Mouse (Mus musculus): ENCODE results near the gene Aoah. TPM values are rescaled to one million over a fixed set of nuclear protein-coding genes. Genes with fewer than 3 reads are reported as not detected.

Aoah gene
- 0.72 and 0.77 TPM in 2 replicates for polyA plus RNA-seq (2015; fragmentation: Nextera tagmentation; extraction: Ambion mirVana)

DNA sequence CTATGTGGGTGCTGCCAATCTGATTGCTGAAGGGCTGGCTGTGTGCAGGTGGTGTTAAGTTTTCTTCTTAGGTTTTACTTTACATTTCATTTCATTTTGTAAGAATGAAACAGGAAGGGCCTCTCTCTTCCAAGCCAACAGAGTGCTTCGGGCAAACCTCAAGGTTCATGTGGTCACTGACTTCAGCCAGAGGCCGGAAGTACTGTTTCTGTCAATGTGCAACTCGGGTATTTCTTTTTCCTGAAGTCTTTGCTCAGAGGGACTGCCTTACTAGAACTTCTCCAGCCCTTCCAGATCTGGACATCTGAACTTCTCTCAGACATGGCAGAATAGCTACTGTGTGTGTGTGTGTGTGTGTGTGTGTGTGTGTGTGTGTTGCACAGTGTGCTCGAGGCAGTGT lies at the start of gene Aoah:
Aoah (plus strand) TSS at position 213 of the 400 bp plus-strand sequence.
- no peak within 1 kb of the TSS for H3K27ac ChIP-seq
- no peaks in the 10 kb centered on the region for H3K27me3 ChIP-seq
- WGBS = 61% methylated on average over 4 of the region's 4 CpGs

DNA sequence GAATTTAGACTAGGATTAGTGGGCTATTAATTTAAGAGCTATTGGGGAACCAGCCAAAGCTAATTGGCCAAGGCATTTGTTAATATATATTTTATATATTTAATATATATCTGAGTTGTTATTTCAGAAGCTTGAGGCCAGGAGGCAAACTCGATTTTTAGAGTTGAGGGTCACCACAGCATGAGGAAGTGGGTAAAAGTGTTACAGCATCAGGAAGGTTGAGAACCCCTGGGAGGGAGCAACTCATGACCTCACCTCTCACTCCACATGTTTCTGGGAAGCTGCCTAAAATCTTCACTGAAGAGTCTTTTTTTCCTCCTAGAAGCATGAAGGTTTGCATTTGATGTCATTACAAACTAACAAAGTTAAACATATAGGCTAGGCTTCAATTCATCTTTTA lies 39.1 kb upstream of the Aoah start:
- Histone ChIP-seq H3K9ac (no peak overlapping the region), H3K4me1 (replicated peaks) (no peaks in the 10 kb centered on the region), H3K9me3 (replicated peaks) (no peaks in the 10 kb centered on the region), H3K27me3 (no peaks in the 10 kb centered on the region), H3K4me3 (no peak overlapping the region), H3K36me3 (no peaks in the 10 kb centered on the region), H3K4me2 (no peak overlapping the region), H3K27ac (no peak overlapping the region)
- no peak for ATAC-seq (replicated peaks; ENCODE audit: insufficient number of reproducible peaks, insufficient read depth, low FRiP score, low read depth)
- 56% methylated on average over 1 of the region's 1 CpGs for WGBS

More for the DNA sequence above, at the start of gene Aoah:
- Histone ChIP-seq H3K4me3 (no peak within 1 kb of the TSS), H3K9me3 (replicated peaks) (no peaks in the 10 kb centered on the region), H3K36me3 (no peaks in the 10 kb centered on the region), H3K9ac (no peak within 1 kb of the TSS), H3K4me1 (replicated peaks) (no peaks in the 10 kb centered on the region), H3K4me2 (no peak within 1 kb of the TSS)
- ATAC-seq (replicated peaks; ENCODE audit: insufficient number of reproducible peaks, insufficient read depth, low FRiP score, low read depth) = no peak

DNA sequence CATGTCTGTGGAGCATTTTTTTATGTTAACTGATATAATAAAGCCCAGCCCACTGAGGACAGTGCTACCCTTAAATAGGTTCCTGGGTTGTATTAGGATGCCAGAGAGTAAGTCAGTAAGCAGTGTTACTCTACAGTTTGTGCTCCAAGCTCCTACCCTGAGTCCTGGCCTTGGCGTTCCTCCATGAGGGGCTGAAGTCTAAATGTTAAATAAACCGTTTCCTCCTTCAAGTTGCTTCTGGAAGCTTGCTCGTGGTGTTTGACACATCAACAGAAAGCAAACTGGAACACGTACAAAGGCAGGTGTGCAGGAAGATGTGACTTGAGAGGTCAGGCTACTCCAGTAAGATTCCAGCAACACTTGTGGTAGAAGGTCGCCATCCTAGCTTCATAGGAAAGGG lies 10.3 kb upstream of the Aoah start:
- ATAC-seq (replicated peaks; ENCODE audit: insufficient number of reproducible peaks, insufficient read depth, low FRiP score, low read depth) = no peak
- H3K4me3 ChIP-seq = no peak overlapping the region
- 67% methylated on average over 5 of the region's 5 CpGs for WGBS
- no peaks in the 10 kb centered on the region for H3K36me3 ChIP-seq
- H3K4me1 ChIP-seq (replicated peaks) = no peaks in the 10 kb centered on the region
- H3K27ac ChIP-seq = no peak overlapping the region
- H3K4me2 ChIP-seq = no peak overlapping the region
- H3K9ac ChIP-seq = no peak overlapping the region
- H3K27me3 ChIP-seq = no peaks in the 10 kb centered on the region
- no peaks in the 10 kb centered on the region for H3K9me3 ChIP-seq (replicated peaks)

DNA sequence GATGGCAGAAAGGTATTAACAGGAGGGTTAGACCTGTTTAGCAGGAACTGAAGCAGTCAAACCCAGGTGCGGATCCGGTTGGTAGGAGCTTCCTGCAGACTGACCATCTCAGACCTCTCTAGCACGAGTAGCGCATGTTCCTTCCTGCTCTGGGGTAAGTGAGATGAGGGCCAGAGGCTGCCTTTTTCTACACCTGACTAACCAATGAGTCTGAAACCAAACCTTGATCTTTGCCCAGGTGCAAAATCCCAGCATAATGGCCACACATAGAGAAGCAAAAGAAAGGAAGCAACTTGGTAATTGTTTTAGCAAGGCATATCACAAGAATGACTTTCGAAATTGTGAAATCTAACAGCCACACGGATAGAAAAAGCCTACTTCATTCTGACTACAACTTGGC lies 9.9 kb upstream of the Aoah start:
- Histone ChIP-seq H3K27me3 (no peaks in the 10 kb centered on the region), H3K36me3 (no peaks in the 10 kb centered on the region), H3K4me2 (no peak overlapping the region), H3K4me3 (no peak overlapping the region), H3K4me1 (replicated peaks) (no peaks in the 10 kb centered on the region), H3K9me3 (replicated peaks) (no peaks in the 10 kb centered on the region), H3K9ac (no peak overlapping the region), H3K27ac (no peak overlapping the region)
- WGBS = 85% methylated on average over 6 of the region's 6 CpGs
- no peak for ATAC-seq (replicated peaks; ENCODE audit: insufficient number of reproducible peaks, insufficient read depth, low FRiP score, low read depth)

DNA sequence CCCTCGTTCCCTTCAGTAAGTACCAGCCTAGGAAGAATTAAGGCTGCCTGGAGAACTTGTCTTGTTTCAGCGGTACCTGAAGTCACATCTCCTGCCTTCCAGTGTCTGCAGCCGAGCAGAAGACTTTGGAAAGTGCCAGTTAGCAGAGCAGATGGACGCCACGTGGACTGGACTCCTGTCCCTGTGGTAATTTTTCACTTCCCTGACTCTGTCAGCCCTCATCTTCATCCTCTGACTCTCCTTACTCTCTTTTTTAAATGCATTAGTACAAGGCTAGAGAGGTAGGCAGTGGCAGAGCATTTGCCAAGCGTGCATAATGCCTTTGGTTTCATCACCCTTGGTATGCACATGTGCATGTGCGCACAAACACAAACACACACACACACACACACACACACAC lies 8.0 kb upstream of the Aoah start:
- no peak for ATAC-seq (replicated peaks; ENCODE audit: insufficient number of reproducible peaks, insufficient read depth, low FRiP score, low read depth)
- Histone ChIP-seq H3K36me3 (no peaks in the 10 kb centered on the region), H3K4me3 (no peak overlapping the region), H3K9me3 (replicated peaks) (no peaks in the 10 kb centered on the region), H3K4me2 (no peak overlapping the region), H3K9ac (no peak overlapping the region), H3K27me3 (no peaks in the 10 kb centered on the region), H3K27ac (no peak overlapping the region), H3K4me1 (replicated peaks) (no peaks in the 10 kb centered on the region)
- 88% methylated on average over 7 of the region's 7 CpGs for WGBS

DNA sequence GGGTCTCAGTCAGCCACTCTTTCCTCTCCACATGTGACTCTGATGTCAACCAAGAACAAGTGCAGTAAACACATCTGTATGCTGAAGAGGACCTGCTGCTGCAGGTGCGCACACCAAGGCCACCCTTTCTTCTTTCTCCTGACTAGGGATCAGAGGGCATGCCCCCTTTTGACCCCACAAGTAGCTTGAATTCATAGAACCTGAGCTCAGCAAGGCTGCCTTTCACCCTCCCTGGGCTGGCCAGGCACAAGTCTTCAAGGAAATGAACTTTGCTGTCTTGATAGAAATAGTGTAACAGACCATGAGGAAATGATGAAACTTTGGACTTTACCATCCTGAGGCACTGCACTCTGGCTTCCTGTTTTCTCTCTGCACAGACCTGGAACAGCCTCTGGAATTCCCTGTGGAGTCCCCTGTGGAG lies 7.1 kb upstream of the Aoah start:
- ATAC-seq (replicated peaks; ENCODE audit: insufficient number of reproducible peaks, insufficient read depth, low FRiP score, low read depth) = no peak

DNA sequence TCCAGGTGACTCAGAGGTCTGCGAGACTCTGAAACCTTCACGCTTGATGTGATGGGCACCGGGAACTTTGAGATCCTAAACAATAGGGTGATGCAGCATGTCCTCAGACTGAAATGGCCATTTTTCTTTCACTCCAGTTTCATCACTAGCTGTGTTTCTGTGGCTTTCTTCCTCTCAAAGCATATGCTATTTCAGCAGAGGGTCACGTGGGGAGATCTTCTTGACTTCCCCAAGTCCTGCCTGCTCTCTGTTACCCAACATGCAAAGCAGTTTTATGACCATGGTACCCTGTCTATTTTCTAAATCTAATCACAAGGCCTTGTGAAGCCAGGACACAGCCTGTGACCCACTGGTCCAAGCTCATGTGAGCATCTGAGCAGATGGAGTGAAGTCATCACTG lies 6.0 kb upstream of the Aoah start:
- H3K4me1 ChIP-seq (replicated peaks) = no peaks in the 10 kb centered on the region
- H3K9me3 ChIP-seq (replicated peaks) = no peaks in the 10 kb centered on the region
- H3K27ac ChIP-seq = no peak overlapping the region
- 83% methylated on average over 4 of the region's 4 CpGs for whole genome bisulfite sequencing
- no peak overlapping the region for H3K4me2 ChIP-seq
- no peaks in the 10 kb centered on the region for H3K27me3 ChIP-seq
- no peak overlapping the region for H3K9ac ChIP-seq
- no peak overlapping the region for H3K4me3 ChIP-seq
- no peaks in the 10 kb centered on the region for H3K36me3 ChIP-seq
- no peak for ATAC-seq (replicated peaks; ENCODE audit: insufficient number of reproducible peaks, insufficient read depth, low FRiP score, low read depth)

More for the DNA sequence above, 7.1 kb upstream of the Aoah start:
- H3K9ac ChIP-seq = no peak overlapping the region
- H3K27ac ChIP-seq = no peak overlapping the region
- H3K4me3 ChIP-seq = no peak overlapping the region
- H3K4me2 ChIP-seq = no peak overlapping the region
- H3K36me3 ChIP-seq = no peaks in the 10 kb centered on the region
- WGBS = 87% methylated on average over 1 of the region's 1 CpGs
- H3K27me3 ChIP-seq = no peaks in the 10 kb centered on the region
- no peaks in the 10 kb centered on the region for H3K9me3 ChIP-seq (replicated peaks)
- H3K4me1 ChIP-seq (replicated peaks) = no peaks in the 10 kb centered on the region

DNA sequence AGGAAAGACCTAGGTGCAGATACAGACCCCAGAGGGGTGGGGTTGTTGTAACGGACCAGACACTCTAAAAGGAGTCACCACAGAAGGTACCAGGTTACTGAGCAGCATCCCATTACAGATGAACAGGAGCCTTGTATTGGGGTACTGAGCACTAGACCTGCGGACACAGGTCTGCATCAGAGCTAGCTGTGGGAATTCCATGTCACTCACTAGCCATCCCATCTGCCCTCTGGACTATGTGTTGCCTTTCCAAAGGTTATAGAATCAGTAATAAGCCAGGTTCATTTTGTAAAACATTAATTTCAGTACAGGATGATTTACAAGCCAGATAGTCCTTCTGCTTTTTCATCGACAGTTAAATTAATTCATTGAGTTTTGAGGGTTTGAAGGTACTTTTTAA lies 2.7 kb downstream of the Aoah start:
- H3K27me3 ChIP-seq = no peaks in the 10 kb centered on the region
- no peak for ATAC-seq (replicated peaks; ENCODE audit: insufficient number of reproducible peaks, insufficient read depth, low FRiP score, low read depth)
- no peak overlapping the region for H3K4me3 ChIP-seq
- H3K27ac ChIP-seq = no peak overlapping the region
- H3K9ac ChIP-seq = no peak overlapping the region
- no peak overlapping the region for H3K4me2 ChIP-seq
- H3K4me1 ChIP-seq (replicated peaks) = no peaks in the 10 kb centered on the region
- no peaks in the 10 kb centered on the region for H3K9me3 ChIP-seq (replicated peaks)
- 75% methylated on average over 3 of the region's 3 CpGs for WGBS
- no peaks in the 10 kb centered on the region for H3K36me3 ChIP-seq

DNA sequence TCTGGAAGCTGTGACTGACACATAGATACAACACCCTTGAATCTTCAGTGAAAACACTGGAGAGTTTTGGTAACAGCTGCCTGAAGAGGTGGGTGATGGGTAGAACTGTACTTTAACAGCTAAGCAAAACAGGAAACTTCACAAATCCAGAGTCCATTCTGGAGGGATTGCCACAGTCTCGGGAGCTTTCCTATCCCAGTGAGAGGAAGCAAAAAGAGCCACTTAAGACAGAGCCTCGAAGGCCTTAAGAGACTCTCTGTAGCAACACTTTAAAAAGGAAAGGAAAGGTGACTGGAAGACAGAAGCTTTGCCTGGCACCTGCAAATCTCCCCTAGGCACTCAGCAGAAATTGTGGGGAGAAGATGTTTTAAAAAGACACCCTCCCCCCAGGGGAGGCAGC lies 4.6 kb downstream of the Aoah start:
- no peak for ATAC-seq (replicated peaks; ENCODE audit: insufficient number of reproducible peaks, insufficient read depth, low FRiP score, low read depth)

DNA sequence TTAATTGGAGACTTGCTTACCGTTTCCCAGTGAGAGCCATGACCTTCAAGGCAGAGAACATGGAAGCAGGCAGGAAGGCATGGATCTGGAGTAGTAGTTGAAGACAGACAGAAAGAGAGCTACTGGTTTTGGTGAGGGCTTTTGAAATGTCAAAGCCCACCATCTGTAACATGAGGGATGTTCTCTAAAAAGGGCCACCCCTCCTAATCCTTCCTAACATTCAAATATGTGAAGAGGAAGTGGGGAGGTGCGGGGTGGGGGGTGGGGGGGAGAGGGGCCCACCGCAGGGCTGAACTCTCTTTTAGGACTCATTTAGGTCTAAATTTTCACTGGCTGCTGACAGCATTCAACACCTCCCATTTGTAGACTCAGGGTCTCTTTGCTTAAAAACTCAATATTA lies 5.9 kb downstream of the Aoah start:
- H3K27ac ChIP-seq = no peak overlapping the region
- 59% methylated on average over 3 of the region's 3 CpGs for WGBS
- no peaks in the 10 kb centered on the region for H3K4me1 ChIP-seq (replicated peaks)
- no peak overlapping the region for H3K9ac ChIP-seq
- H3K4me2 ChIP-seq = no peak overlapping the region
- no peaks in the 10 kb centered on the region for H3K27me3 ChIP-seq
- no peaks in the 10 kb centered on the region for H3K9me3 ChIP-seq (replicated peaks)
- no peaks in the 10 kb centered on the region for H3K36me3 ChIP-seq
- H3K4me3 ChIP-seq = no peak overlapping the region
- ATAC-seq (replicated peaks; ENCODE audit: insufficient number of reproducible peaks, insufficient read depth, low FRiP score, low read depth) = no peak

More for the DNA sequence above, 4.6 kb downstream of the Aoah start:
- no peak overlapping the region for H3K4me2 ChIP-seq
- H3K36me3 ChIP-seq = no peaks in the 10 kb centered on the region
- H3K27ac ChIP-seq = no peak overlapping the region
- no peaks in the 10 kb centered on the region for H3K9me3 ChIP-seq (replicated peaks)
- H3K4me1 ChIP-seq (replicated peaks) = no peaks in the 10 kb centered on the region
- 27% methylated on average over 2 of the region's 2 CpGs for WGBS
- H3K4me3 ChIP-seq = no peak overlapping the region
- H3K9ac ChIP-seq = no peak overlapping the region
- no peaks in the 10 kb centered on the region for H3K27me3 ChIP-seq

DNA sequence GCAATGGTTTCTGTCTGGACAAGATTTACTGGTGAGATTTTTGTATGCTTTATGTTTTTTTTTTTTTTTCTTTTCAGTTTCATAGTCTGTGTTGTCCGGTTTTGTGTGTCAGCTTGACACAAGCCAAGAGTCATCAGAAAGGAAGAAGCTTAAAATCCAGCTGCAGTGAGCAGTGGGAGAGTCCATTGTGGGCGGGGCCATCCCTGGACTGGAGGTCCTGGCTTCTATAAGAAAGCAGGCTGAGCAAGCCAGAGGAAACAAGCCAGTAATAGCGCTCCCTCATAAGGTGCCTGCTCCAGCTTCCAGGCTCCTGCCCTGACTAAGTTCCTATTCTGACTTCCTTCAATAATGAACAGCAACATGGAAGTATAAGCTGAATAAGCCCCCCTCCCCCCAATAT lies 6.7 kb downstream of the Aoah start:
- WGBS = 51% methylated on average over 3 of the region's 3 CpGs
- Histone ChIP-seq H3K9ac (no peak overlapping the region), H3K4me3 (no peak overlapping the region), H3K36me3 (no peaks in the 10 kb centered on the region), H3K27ac (no peak overlapping the region), H3K4me1 (replicated peaks) (no peaks in the 10 kb centered on the region), H3K27me3 (no peaks in the 10 kb centered on the region), H3K9me3 (replicated peaks) (no peaks in the 10 kb centered on the region), H3K4me2 (no peak overlapping the region)
- ATAC-seq (replicated peaks; ENCODE audit: insufficient number of reproducible peaks, insufficient read depth, low FRiP score, low read depth) = no peak

DNA sequence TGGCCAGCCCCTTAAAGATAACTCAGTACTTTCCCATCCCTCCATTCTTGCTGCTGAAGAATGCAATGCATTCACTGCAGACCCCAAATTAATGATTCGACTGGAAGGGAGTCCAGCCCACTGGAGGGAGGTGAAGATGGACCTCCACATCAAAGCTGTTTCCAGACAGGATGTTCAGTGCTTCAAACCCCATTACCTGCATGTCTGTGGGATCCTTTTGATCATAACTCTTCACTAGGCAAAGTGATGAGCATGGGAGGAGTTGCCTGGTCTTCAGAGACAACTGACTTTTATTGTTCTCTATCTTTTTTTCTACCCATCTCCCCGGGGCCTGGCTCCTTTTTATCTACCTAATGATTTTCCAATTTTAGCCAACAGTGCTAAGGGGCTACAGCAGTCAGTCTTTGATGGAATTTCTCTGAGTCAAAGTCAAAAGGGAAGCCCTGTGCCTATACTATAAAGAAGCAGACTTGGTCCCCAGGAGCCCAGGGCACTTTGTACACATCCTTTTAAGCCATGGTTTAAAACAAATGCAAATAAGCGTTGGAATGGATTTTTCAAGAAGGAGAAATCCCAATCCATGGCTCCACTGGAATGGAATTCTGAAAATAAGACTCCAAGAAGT lies 18.0 kb downstream of the Aoah start:
- no peaks in the 10 kb centered on the region for H3K4me1 ChIP-seq (replicated peaks)
- H3K4me3 ChIP-seq = no peak overlapping the region
- H3K27ac ChIP-seq = no peak overlapping the region
- no peak overlapping the region for H3K9ac ChIP-seq
- no peaks in the 10 kb centered on the region for H3K9me3 ChIP-seq (replicated peaks)
- H3K4me2 ChIP-seq = no peak overlapping the region
- no peaks in the 10 kb centered on the region for H3K27me3 ChIP-seq
- H3K36me3 ChIP-seq = no peaks in the 10 kb centered on the region
- 59% methylated on average over 3 of the region's 3 CpGs for WGBS
- ATAC-seq (replicated peaks; ENCODE audit: insufficient number of reproducible peaks, insufficient read depth, low FRiP score, low read depth) = no peak
